Mouse (Mus musculus): ENCODE measurements around the gene Mia2. TPM values are rescaled to one million over a fixed set of nuclear protein-coding genes. Genes with fewer than 3 reads are reported as not detected.

The Mia2 gene
- polyA plus RNA-seq, 1 experiment, result 73.7 TPM

- no peak overlapping the region for H3K4me3 ChIP-seq (ENCODE audit: low read depth, low read length)
- no peaks in the 10 kb centered on the region for H3K27me3 ChIP-seq (ENCODE audit: control insufficient read depth, insufficient read depth, low read length, poor library complexity, severe bottlenecking)
- peaks cover 6% of the 10 kb centered on the region for H3K36me3 ChIP-seq (ENCODE audit: control insufficient read depth, insufficient read depth, low read length, poor library complexity, severe bottlenecking)
- TF ChIP-seq EP300 (IDR thresholded peaks at IDR 0.05; ENCODE audit: insufficient read depth, low read depth, low read length) (no peak), POLR2A (IDR thresholded peaks at IDR 0.05; ENCODE audit: insufficient read depth, low read length) (no peak), CTCF (IDR thresholded peaks at IDR 0.05; ENCODE audit: low read depth, low read length) (no peak)
- no peak overlapping the region for H3K27ac ChIP-seq (ENCODE audit: insufficient read depth, low read length)
- H3K4me1 ChIP-seq (ENCODE audit: control insufficient read depth, insufficient read depth, low read length), result no peaks in the 10 kb centered on the region
- H3K9me3 ChIP-seq (replicated peaks; ENCODE audit: control insufficient read depth, insufficient read depth, low read length, poor library complexity, severe bottlenecking), result no peaks in the 10 kb centered on the region
- H3K9ac ChIP-seq (ENCODE audit: low read depth, poor library complexity, severe bottlenecking), result no peak overlapping the region
Observed at GRCm38 (mm10) chr12:59077883-59078282, 17.7 kb upstream of the Mia2 start.

- H3K27ac ChIP-seq (ENCODE audit: insufficient read depth, low read length), result no peak overlapping the region
- no peaks in the 10 kb centered on the region for H3K27me3 ChIP-seq (ENCODE audit: control insufficient read depth, insufficient read depth, low read length, poor library complexity, severe bottlenecking)
- H3K9ac ChIP-seq (ENCODE audit: low read depth, poor library complexity, severe bottlenecking), result 0 out of 2 replicates have a peak overlapping the region, but pooled peaks have one; percentile 6
- H3K4me1 ChIP-seq (ENCODE audit: control insufficient read depth, insufficient read depth, low read length), result no peaks in the 10 kb centered on the region
- TF ChIP-seq POLR2A (IDR thresholded peaks at IDR 0.05; ENCODE audit: insufficient read depth, low read length), result no peak
- no peak for TF ChIP-seq EP300 (IDR thresholded peaks at IDR 0.05; ENCODE audit: insufficient read depth, low read depth, low read length)
- TF ChIP-seq CTCF (IDR thresholded peaks at IDR 0.05; ENCODE audit: low read depth, low read length), result no peak
- no peaks in the 10 kb centered on the region for H3K9me3 ChIP-seq (replicated peaks; ENCODE audit: control insufficient read depth, insufficient read depth, low read length, poor library complexity, severe bottlenecking)
- peak overlapping the region; percentile 17; the same call in 1 of the 2 replicates for H3K4me3 ChIP-seq (ENCODE audit: low read depth, low read length)
- no peaks in the 10 kb centered on the region; the same call in 1 of the 2 replicates for H3K36me3 ChIP-seq (ENCODE audit: control insufficient read depth, insufficient read depth, low read length, poor library complexity, severe bottlenecking)
Observed at GRCm38 (mm10) chr12:59080461-59080860, 15.1 kb upstream of the Mia2 start.

- Histone ChIP-seq H3K4me1 (ENCODE audit: control insufficient read depth, insufficient read depth, low read length) (no peaks in the 10 kb centered on the region), H3K27me3 (ENCODE audit: control insufficient read depth, insufficient read depth, low read length, poor library complexity, severe bottlenecking) (no peaks in the 10 kb centered on the region), H3K4me3 (ENCODE audit: low read depth, low read length) (no peak overlapping the region), H3K9me3 (replicated peaks; ENCODE audit: control insufficient read depth, insufficient read depth, low read length, poor library complexity, severe bottlenecking) (no peaks in the 10 kb centered on the region), H3K36me3 (ENCODE audit: control insufficient read depth, insufficient read depth, low read length, poor library complexity, severe bottlenecking) (no peaks in the 10 kb centered on the region), H3K9ac (ENCODE audit: low read depth, poor library complexity, severe bottlenecking) (no peak overlapping the region), H3K27ac (ENCODE audit: insufficient read depth, low read length) (no peak overlapping the region)
- TF ChIP-seq POLR2A (IDR thresholded peaks at IDR 0.05; ENCODE audit: insufficient read depth, low read length) (no peak), EP300 (IDR thresholded peaks at IDR 0.05; ENCODE audit: insufficient read depth, low read depth, low read length) (no peak), CTCF (IDR thresholded peaks at IDR 0.05; ENCODE audit: low read depth, low read length) (no peak)
Observed at GRCm38 (mm10) chr12:59084446-59084845, 11.2 kb upstream of the Mia2 start.

GRCm38 (mm10) chr12:59086171-59086570 lies 9.4 kb upstream of the Mia2 start:
- H3K9ac ChIP-seq (ENCODE audit: low read depth, poor library complexity, severe bottlenecking), result no peak overlapping the region
- TF ChIP-seq CTCF (IDR thresholded peaks at IDR 0.05; ENCODE audit: low read depth, low read length), result no peak
- no peak for TF ChIP-seq POLR2A (IDR thresholded peaks at IDR 0.05; ENCODE audit: insufficient read depth, low read length)
- no peak for TF ChIP-seq EP300 (IDR thresholded peaks at IDR 0.05; ENCODE audit: insufficient read depth, low read depth, low read length)

GRCm38 (mm10) chr12:59093543-59093942 lies 2.1 kb upstream of the Mia2 start:
- no peak overlapping the region for H3K9ac ChIP-seq (ENCODE audit: low read depth, poor library complexity, severe bottlenecking)
- TF ChIP-seq CTCF (IDR thresholded peaks at IDR 0.05; ENCODE audit: low read depth, low read length), result no peak
- TF ChIP-seq EP300 (IDR thresholded peaks at IDR 0.05; ENCODE audit: insufficient read depth, low read depth, low read length), result no peak
- no peak for TF ChIP-seq POLR2A (IDR thresholded peaks at IDR 0.05; ENCODE audit: insufficient read depth, low read length)
- H3K36me3 ChIP-seq (ENCODE audit: control insufficient read depth, insufficient read depth, low read length, poor library complexity, severe bottlenecking), result no peaks in the 10 kb centered on the region
- no peaks in the 10 kb centered on the region for H3K27me3 ChIP-seq (ENCODE audit: control insufficient read depth, insufficient read depth, low read length, poor library complexity, severe bottlenecking)
- no peak overlapping the region for H3K4me3 ChIP-seq (ENCODE audit: low read depth, low read length)
- H3K9me3 ChIP-seq (replicated peaks; ENCODE audit: control insufficient read depth, insufficient read depth, low read length, poor library complexity, severe bottlenecking), result no peaks in the 10 kb centered on the region
- H3K4me1 ChIP-seq (ENCODE audit: control insufficient read depth, insufficient read depth, low read length), result no peaks in the 10 kb centered on the region
- no peak overlapping the region for H3K27ac ChIP-seq (ENCODE audit: insufficient read depth, low read length)

More at GRCm38 (mm10) chr12:59086171-59086570, 9.4 kb upstream of the Mia2 start:
- H3K9me3 ChIP-seq (replicated peaks; ENCODE audit: control insufficient read depth, insufficient read depth, low read length, poor library complexity, severe bottlenecking), result no peaks in the 10 kb centered on the region
- H3K27ac ChIP-seq (ENCODE audit: insufficient read depth, low read length), result no peak overlapping the region
- H3K4me1 ChIP-seq (ENCODE audit: control insufficient read depth, insufficient read depth, low read length), result no peaks in the 10 kb centered on the region
- H3K4me3 ChIP-seq (ENCODE audit: low read depth, low read length), result no peak overlapping the region
- H3K27me3 ChIP-seq (ENCODE audit: control insufficient read depth, insufficient read depth, low read length, poor library complexity, severe bottlenecking), result no peaks in the 10 kb centered on the region
- H3K36me3 ChIP-seq (ENCODE audit: control insufficient read depth, insufficient read depth, low read length, poor library complexity, severe bottlenecking), result no peaks in the 10 kb centered on the region

GRCm38 (mm10) chr12:59104771-59105170 lies 9.2 kb downstream of the Mia2 start:
- no peaks in the 10 kb centered on the region for H3K36me3 ChIP-seq (ENCODE audit: control insufficient read depth, insufficient read depth, low read length, poor library complexity, severe bottlenecking)
- H3K4me3 ChIP-seq (ENCODE audit: low read depth, low read length), result no peak overlapping the region
- no peaks in the 10 kb centered on the region for H3K4me1 ChIP-seq (ENCODE audit: control insufficient read depth, insufficient read depth, low read length)
- no peak overlapping the region for H3K27ac ChIP-seq (ENCODE audit: insufficient read depth, low read length)
- no peak for TF ChIP-seq CTCF (IDR thresholded peaks at IDR 0.05; ENCODE audit: low read depth, low read length)
- TF ChIP-seq POLR2A (IDR thresholded peaks at IDR 0.05; ENCODE audit: insufficient read depth, low read length), result no peak
- no peak for TF ChIP-seq EP300 (IDR thresholded peaks at IDR 0.05; ENCODE audit: insufficient read depth, low read depth, low read length)
- no peak overlapping the region for H3K9ac ChIP-seq (ENCODE audit: low read depth, poor library complexity, severe bottlenecking)
- H3K9me3 ChIP-seq (replicated peaks; ENCODE audit: control insufficient read depth, insufficient read depth, low read length, poor library complexity, severe bottlenecking), result no peaks in the 10 kb centered on the region
- no peaks in the 10 kb centered on the region for H3K27me3 ChIP-seq (ENCODE audit: control insufficient read depth, insufficient read depth, low read length, poor library complexity, severe bottlenecking)

Measured in ES-Bruce4 (cell line).